Mouse (Mus musculus) heart, postnatal 0 days (tissue): ENCODE measurements around the gene Grap2. TPM values are rescaled to one million over a fixed set of nuclear protein-coding genes. Genes with fewer than 3 reads are reported as not detected.

Source experiments
- ATAC-seq: fragments of 200-750 bp; cut with Nextera tagmentation; 2 replicates; pipeline ENCODE4 v1.8.0; 2017; ENCODE audit warnings: low read depth, moderate number of reproducible peaks, moderate library complexity; ENCODE audit not compliant: insufficient read depth
- DNase-seq: peaks from one replicate; pipeline ENCODE4 v3.0.0-alpha.2; 2016; ENCODE audit warnings: low spot score
- H3K27ac ChIP-seq: fragments of 300-500 bp; sonication (generic); 2 replicates; pipeline ENCODE4 v1.5.1; 2014; ENCODE audit warnings: low read depth, mild to moderate bottlenecking
- H3K27me3 ChIP-seq: fragments of 300-500 bp; sonication (generic); 2 replicates; pipeline ENCODE4 v1.6.1; 2014; ENCODE audit warnings: low read length, mixed read lengths; ENCODE audit not compliant: control insufficient read depth, insufficient read depth
- H3K36me3 ChIP-seq: fragments of 300-500 bp; sonication (generic); replicated peaks from 2 replicates; pipeline ENCODE4 v1.6.1; 2014; ENCODE audit warnings: low read length, mixed read lengths; ENCODE audit not compliant: control insufficient read depth, insufficient read depth
- H3K4me1 ChIP-seq: fragments of 300-500 bp; sonication (generic); 2 replicates; pipeline ENCODE4 v1.6.1; 2014; ENCODE audit warnings: antibody characterized with exemption; ENCODE audit not compliant: control insufficient read depth, insufficient read depth
- H3K4me2 ChIP-seq: fragments of 300-500 bp; sonication (generic); 2 replicates; pipeline ENCODE4 v1.6.1; 2014; ENCODE audit warnings: low read depth, mild to moderate bottlenecking, low read length, moderate library complexity
- H3K4me3 ChIP-seq: fragments of 300-500 bp; sonication (generic); 2 replicates; pipeline ENCODE4 v1.5.1; 2014; ENCODE audit warnings: low read depth, low read length
- H3K9ac ChIP-seq: fragments of 300-500 bp; sonication (generic); replicated peaks from 2 replicates; pipeline ENCODE4 v1.6.1; 2014; ENCODE audit warnings: low read depth, low read length, mixed read lengths
- H3K9me3 ChIP-seq: fragments of 300-500 bp; sonication (generic); replicated peaks from 2 replicates; pipeline ENCODE4 v1.6.1; 2016; ENCODE audit warnings: low read length; ENCODE audit not compliant: control insufficient read depth
- CTCF ChIP-seq: IDR thresholded peaks from 2 replicates; pipeline ENCODE4 v1.5.1; 2016; ENCODE audit warnings: antibody characterized with exemption, control low read depth, low read depth
- EP300 ChIP-seq: IDR thresholded peaks from 2 replicates; pipeline ENCODE4 v1.6.1; 2016; ENCODE audit warnings: antibody characterized with exemption, low read depth
- WGBS: fragments of 180-500 bp; shearing (Covaris S2); extraction: QIAGEN DNeasy Blood & Tissue Kit; methylation state at CpG from one replicate; pipeline ENCODE4 v1.1.7; 2014; 5-methylcytosine and 5-hydroxymethylcytosine counted together
- polyA plus RNA-seq: library from polyadenylated mRNA; unstranded; fragments of >200 nt; fragmentation: Nextera tagmentation; extraction: Ambion mirVana; gene quantifications from 2 replicates; pipeline ENCODE4 v1.2.1, GENCODE M21; 2015
- total RNA-seq: library from RNA; depleted of rRNA; stranded (reverse); fragments of >200 nt; gene quantifications from 2 replicates; pipeline ENCODE4 v1.2.3, GENCODE M21; 2014; ENCODE audit warnings: low replicate concordance; rRNA removed

Gene Grap2
- total RNA-seq = 2.8 TPM in 1 of 2 replicates, not detected in the other
- 0.46 and 1.3 TPM in 2 replicates for polyA plus RNA-seq

DNA sequence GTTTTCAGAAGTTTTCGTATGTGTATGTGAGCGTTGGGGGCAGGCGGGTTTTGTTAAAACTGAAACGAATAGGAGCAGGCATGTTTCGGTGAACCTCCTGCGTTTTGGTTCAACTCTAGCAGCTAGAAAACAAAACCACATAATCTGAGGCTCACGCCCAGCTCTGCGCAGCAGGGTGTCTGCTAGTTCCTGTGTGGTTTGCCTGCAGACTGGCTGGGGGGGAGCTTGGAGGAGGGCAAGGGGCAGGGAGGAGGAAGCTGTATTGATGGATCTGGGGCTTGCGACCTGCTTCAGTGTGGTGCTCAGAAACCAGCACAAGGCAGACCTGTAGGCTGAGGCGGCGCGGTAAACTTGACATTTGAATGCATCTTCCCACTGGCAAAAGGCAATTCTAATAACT lies at the start of gene Grap2:
Gene Grap2 (plus strand): TSS at position 304 of the 400 bp plus-strand sequence.
- Histone ChIP-seq H3K9ac (no peak within 1 kb of the TSS; the same call in 1 of the 2 replicates), H3K36me3 (no peaks in the 10 kb centered on the region), H3K9me3 (no peaks in the 10 kb centered on the region), H3K27ac (peak within 1 kb of the TSS; percentile 59; the same call in 1 of the 2 replicates), H3K27me3 (0 out of 2 replicates have a peak, but pooled peaks cover 26% of the 10 kb centered on the region), H3K4me1 (0 out of 2 replicates have a peak, but pooled peaks cover under 1% of the 10 kb centered on the region), H3K4me2 (no peak within 1 kb of the TSS; the same call in 1 of the 2 replicates), H3K4me3 (peak within 1 kb of the TSS; percentile 23; the same call in 1 of the 2 replicates)
- DNase-seq (no peak), ATAC-seq (no peak)
- TF ChIP-seq CTCF = no peak
- no peak for TF ChIP-seq EP300
- 57% methylated on average over 12 of the region's 12 CpGs for WGBS

DNA sequence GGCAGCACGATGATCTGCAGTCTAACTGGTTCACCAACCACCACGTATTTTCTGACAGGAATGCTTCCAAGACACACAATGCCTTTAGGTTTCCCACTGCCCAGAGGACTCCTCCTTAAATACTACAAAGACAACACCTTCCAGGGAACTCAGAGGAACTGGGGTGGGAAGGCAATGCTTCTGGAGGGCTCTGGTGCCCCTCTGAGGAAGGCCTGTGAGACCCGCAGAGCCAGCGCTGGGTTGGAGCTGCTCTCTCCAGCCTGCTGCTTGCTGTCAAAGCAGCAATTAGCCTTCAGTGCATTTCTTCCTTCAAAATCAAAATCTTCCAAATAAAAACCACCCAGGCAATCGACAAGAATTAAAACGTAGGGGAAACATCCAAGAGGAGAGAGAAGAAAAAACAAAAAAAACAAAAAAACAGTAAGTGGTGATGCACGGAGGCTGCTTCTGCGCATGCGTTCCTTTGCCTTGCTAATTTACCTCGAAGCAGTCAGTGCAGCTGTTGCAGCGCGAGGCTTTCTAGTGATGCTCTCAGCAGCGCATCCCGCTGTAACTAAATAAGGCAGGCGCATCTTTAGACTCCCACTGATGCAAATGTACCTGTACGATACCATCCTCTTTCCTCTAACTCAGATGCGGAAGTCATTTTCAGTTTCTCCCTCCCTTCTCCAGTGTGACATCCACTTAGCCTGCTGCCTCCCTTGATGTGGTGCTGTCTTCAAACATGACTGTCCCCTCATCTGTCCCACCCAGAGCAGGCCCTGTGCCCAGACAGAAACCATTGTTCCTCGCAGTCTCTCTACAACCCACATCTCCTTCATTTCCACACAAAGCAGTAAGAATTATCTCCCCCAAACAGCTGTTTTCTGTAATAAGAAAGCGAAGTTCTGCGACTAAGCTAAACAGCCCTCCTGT lies 42.2 kb upstream of the Grap2 start:
- no peaks in the 10 kb centered on the region for H3K27me3 ChIP-seq
- H3K4me2 ChIP-seq = no peak overlapping the region
- H3K27ac ChIP-seq = no peak overlapping the region
- WGBS = 51% methylated on average over 20 of the region's 20 CpGs
- no peaks in the 10 kb centered on the region for H3K4me1 ChIP-seq
- DNase-seq (no peak), ATAC-seq (no peak)
- H3K9ac ChIP-seq = no peak overlapping the region
- H3K4me3 ChIP-seq = no peak overlapping the region
- H3K36me3 ChIP-seq = no peaks in the 10 kb centered on the region
- no peaks in the 10 kb centered on the region for H3K9me3 ChIP-seq
- TF ChIP-seq EP300 = no peak
- TF ChIP-seq CTCF = no peak

DNA sequence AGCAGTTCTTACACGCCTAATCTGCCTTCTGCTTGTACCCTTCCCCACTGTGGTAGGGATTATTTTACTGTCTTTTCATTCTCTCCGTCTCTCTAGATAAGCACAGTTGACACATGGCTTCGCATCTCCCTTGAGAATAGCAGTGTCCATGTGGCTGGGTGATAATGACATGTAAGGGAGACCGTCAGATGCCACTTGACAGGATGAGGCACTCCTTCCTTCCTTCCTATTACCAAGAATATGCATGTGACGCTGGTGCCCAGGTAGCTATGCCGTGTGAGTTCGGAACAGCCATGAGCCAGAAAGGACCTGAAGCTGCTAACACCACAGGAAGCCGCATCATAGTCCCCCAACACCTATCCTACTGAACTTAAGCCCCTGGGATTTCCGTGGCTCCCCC lies 41.4 kb upstream of the Grap2 start:
- no peaks in the 10 kb centered on the region for H3K4me1 ChIP-seq
- H3K9ac ChIP-seq = no peak overlapping the region
- DNase-seq = no peak
- H3K4me2 ChIP-seq = no peak overlapping the region
- no peak overlapping the region for H3K4me3 ChIP-seq
- no peak for TF ChIP-seq EP300
- no peak for TF ChIP-seq CTCF
- ATAC-seq = no peak
- no peak overlapping the region for H3K27ac ChIP-seq
- no peaks in the 10 kb centered on the region for H3K27me3 ChIP-seq
- no peaks in the 10 kb centered on the region for H3K36me3 ChIP-seq
- 60% methylated on average over 9 of the region's 9 CpGs for WGBS
- no peaks in the 10 kb centered on the region for H3K9me3 ChIP-seq

DNA sequence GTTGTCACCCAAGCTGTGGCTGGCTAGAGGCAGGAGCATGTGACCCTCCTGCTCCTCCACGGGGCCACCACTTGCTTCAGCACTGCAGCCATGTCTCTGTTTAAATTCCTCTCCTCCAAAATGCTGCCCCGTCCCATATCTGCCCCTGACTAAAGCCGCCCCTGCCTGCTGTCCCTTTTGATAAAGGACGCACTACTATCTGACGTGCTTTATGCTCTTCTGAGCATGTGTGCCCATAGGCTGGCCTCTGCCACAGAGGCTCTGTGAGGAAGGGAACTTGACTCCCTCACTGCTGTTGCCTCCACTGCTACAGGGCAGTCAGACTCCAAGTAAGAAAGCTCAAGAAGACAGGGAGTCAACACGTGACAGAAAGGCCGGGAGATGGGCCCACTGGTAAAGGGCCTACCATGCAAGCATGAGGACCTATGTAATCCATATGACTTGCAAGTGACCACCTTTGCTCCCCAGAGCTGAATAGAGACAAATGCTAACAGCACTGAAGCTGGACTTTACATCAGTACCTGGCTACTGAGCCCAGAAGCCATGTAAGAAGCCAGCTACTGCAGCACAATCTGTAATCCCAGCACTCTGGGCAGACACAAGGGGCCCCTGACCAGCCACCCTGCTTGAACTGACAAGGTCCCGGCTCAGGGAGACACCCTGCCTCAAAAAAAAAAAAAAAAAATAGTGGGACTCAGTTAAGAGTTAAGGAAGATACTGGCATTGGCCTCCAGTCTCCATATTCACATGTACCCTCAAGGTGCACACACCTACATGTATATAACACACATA lies 39.9 kb upstream of the Grap2 start:
- TF ChIP-seq CTCF = no peak
- TF ChIP-seq EP300 = no peak
- no peak overlapping the region for H3K9ac ChIP-seq
- 70% methylated on average over 8 of the region's 8 CpGs for WGBS
- no peaks in the 10 kb centered on the region for H3K9me3 ChIP-seq
- DNase-seq = no peak
- no peak overlapping the region for H3K27ac ChIP-seq
- H3K4me2 ChIP-seq = no peak overlapping the region
- ATAC-seq = no peak
- H3K4me3 ChIP-seq = no peak overlapping the region
- no peaks in the 10 kb centered on the region for H3K36me3 ChIP-seq
- H3K4me1 ChIP-seq = no peaks in the 10 kb centered on the region
- H3K27me3 ChIP-seq = no peaks in the 10 kb centered on the region

DNA sequence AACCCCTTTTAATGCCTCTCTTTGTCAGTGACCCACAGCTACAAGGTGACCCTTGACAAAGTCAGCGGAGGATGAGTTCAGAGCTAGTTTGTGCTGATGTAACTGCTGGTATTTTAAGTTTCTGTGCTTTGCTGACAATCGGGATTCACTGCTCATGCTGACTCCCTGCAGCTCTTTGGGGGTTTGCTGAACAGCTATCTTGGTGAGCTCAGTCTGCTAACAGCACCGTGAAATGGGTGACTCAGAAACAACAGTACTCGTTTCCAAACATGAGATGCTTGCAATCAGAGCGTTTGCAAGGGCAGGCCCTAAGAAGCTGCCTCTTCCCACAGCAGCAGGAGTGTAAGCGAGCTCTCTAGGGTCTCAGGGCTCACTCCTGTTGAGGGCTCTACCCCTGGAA lies 39.1 kb upstream of the Grap2 start:
- H3K27me3 ChIP-seq = no peaks in the 10 kb centered on the region
- no peaks in the 10 kb centered on the region for H3K4me1 ChIP-seq
- ATAC-seq (no peak), DNase-seq (no peak)
- no peaks in the 10 kb centered on the region for H3K36me3 ChIP-seq
- no peaks in the 10 kb centered on the region for H3K9me3 ChIP-seq
- H3K4me2 ChIP-seq = no peak overlapping the region
- TF ChIP-seq EP300 (no peak), CTCF (no peak)
- H3K27ac ChIP-seq = no peak overlapping the region
- no peak overlapping the region for H3K9ac ChIP-seq
- 48% methylated on average over 6 of the region's 6 CpGs for WGBS
- no peak overlapping the region for H3K4me3 ChIP-seq
